Mouse (Mus musculus): ENCODE measurements at regions not wholly inside any gene's neighbourhood (a gene's known extent, or its start where the extent isn't known, plus 50 kb on each side); places are given as distances from the start of the nearest gene placed in this dataset.

GRCm38 (mm10) chr14:113112320-113112719, 202.1 kb upstream of the Tpm3-rs7 start:
- Histone ChIP-seq H3K36me3 (ENCODE audit: insufficient read depth, low read length) (no peaks in the 10 kb centered on the region), H3K9ac (replicated peaks; ENCODE audit: low read length) (no peak overlapping the region), H3K27ac (no peak overlapping the region), H3K4me3 (ENCODE audit: low read length) (no peak overlapping the region), H3K4me2 (ENCODE audit: low read depth, low read length) (no peak overlapping the region), H3K27me3 (ENCODE audit: insufficient read depth, low read length) (no peaks in the 10 kb centered on the region), H3K4me1 (ENCODE audit: insufficient read depth, low read length) (no peaks in the 10 kb centered on the region), H3K9me3 (ENCODE audit: low read length) (no peaks in the 10 kb centered on the region)
- 97% methylated on average over 1 of the region's 1 CpGs for WGBS
- ATAC-seq (no peak), DNase-seq (ENCODE audit: low spot score) (no peak)
- no peak for TF ChIP-seq CTCF (IDR thresholded peaks at IDR 0.05; ENCODE audit: low read depth)

GRCm38 (mm10) chr14:113138823-113139222, 175.6 kb upstream of the Tpm3-rs7 start:
- WGBS, result 96% methylated on average over 2 of the region's 2 CpGs
- H3K36me3 ChIP-seq (ENCODE audit: insufficient read depth, low read length), result no peaks in the 10 kb centered on the region
- H3K4me1 ChIP-seq (ENCODE audit: insufficient read depth, low read length), result no peaks in the 10 kb centered on the region
- no peak for TF ChIP-seq CTCF (IDR thresholded peaks at IDR 0.05; ENCODE audit: low read depth)
- ATAC-seq, result no peak
- DNase-seq (ENCODE audit: low spot score), result no peak
- no peak overlapping the region for H3K9ac ChIP-seq (replicated peaks; ENCODE audit: low read length)
- no peak overlapping the region for H3K4me2 ChIP-seq (ENCODE audit: low read depth, low read length)
- H3K4me3 ChIP-seq (ENCODE audit: low read length), result no peak overlapping the region
- no peak overlapping the region for H3K27ac ChIP-seq
- H3K9me3 ChIP-seq (ENCODE audit: low read length), result no peaks in the 10 kb centered on the region
- no peaks in the 10 kb centered on the region for H3K27me3 ChIP-seq (ENCODE audit: insufficient read depth, low read length)

- no peaks in the 10 kb centered on the region for H3K4me1 ChIP-seq (ENCODE audit: insufficient read depth, low read length)
- ATAC-seq (no peak), DNase-seq (ENCODE audit: low spot score) (no peak)
- no peak overlapping the region for H3K4me2 ChIP-seq (ENCODE audit: low read depth, low read length)
- no peak overlapping the region for H3K27ac ChIP-seq
- H3K27me3 ChIP-seq (ENCODE audit: insufficient read depth, low read length), result no peaks in the 10 kb centered on the region
- no peaks in the 10 kb centered on the region for H3K9me3 ChIP-seq (ENCODE audit: low read length)
- H3K9ac ChIP-seq (replicated peaks; ENCODE audit: low read length), result no peak overlapping the region
- H3K4me3 ChIP-seq (ENCODE audit: low read length), result no peak overlapping the region
- 91% methylated on average over 2 of the region's 2 CpGs for WGBS
- no peak for TF ChIP-seq CTCF (IDR thresholded peaks at IDR 0.05; ENCODE audit: low read depth)
- no peaks in the 10 kb centered on the region for H3K36me3 ChIP-seq (ENCODE audit: insufficient read depth, low read length)
Observed at GRCm38 (mm10) chr14:113168584-113168983, 145.8 kb upstream of the Tpm3-rs7 start.

DNA sequence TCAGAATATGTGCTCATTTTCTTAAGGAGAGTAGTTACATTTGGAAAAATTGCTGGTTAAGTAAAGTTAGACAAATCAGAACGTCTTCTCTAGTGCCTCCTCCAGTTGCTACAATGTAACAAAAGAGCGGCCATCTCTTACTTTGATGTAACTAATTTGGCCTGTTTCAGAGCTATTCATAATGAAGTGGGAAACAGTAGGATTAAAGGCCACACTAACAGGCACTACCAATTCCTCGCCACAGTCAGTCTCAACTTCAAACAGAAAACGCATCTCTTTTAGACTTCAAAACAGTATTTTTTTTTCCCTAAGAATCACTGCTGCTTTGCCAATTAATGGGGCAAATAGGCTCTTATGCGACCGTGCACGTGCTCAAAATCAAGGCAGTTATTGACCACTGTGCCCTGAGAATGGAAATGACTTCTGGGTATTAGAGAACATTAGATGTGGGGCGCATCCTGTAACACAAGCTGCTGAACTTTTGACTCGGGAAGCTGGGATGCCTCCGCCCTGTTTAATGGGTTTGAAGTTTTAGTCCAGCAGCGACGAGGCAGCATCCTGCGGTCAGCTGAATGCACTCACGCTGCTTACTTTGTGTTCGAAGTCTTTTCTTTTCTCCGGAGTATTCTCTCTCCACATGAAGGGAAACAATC, 131.9 kb upstream of the Tpm3-rs7 start:
- no peak for ATAC-seq
- H3K27me3 ChIP-seq (ENCODE audit: insufficient read depth, low read length), result no peaks in the 10 kb centered on the region
- no peaks in the 10 kb centered on the region for H3K4me1 ChIP-seq (ENCODE audit: insufficient read depth, low read length)
- no peak overlapping the region for H3K9ac ChIP-seq (replicated peaks; ENCODE audit: low read length)
- no peak for TF ChIP-seq CTCF (IDR thresholded peaks at IDR 0.05; ENCODE audit: low read depth)
- H3K9me3 ChIP-seq (ENCODE audit: low read length), result no peaks in the 10 kb centered on the region
- no peak overlapping the region; the same call in 1 of the 2 replicates for H3K4me3 ChIP-seq (ENCODE audit: low read length)
- H3K27ac ChIP-seq, result no peak overlapping the region
- 8% methylated on average over 16 of the region's 16 CpGs for WGBS
- H3K4me2 ChIP-seq (ENCODE audit: low read depth, low read length), result peak overlapping the region; percentile 45
- H3K36me3 ChIP-seq (ENCODE audit: insufficient read depth, low read length), result no peaks in the 10 kb centered on the region
- DNase-seq (ENCODE audit: low spot score), result peak; percentile 16

DNA sequence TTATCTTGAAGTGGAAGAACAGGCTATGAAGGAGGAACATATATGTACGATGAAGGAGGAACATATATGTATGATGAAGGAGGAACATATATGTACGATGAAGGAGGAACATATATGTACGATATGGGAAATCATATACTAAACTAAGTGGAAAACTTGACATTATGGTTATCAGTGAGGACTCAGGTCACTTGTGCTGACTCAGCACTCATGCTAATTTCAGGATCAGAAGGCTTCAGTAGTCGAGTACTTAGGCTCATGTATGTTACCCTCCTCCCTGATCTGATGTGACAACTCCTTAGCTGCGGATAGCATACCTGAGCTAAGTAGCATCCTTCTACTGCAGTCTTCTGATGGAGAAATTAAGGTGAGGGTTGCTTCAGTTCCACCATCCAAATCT, 102.4 kb upstream of the Tpm3-rs7 start:
- no peak for TF ChIP-seq CTCF (IDR thresholded peaks at IDR 0.05; ENCODE audit: low read depth)
- H3K36me3 ChIP-seq (ENCODE audit: insufficient read depth, low read length), result no peaks in the 10 kb centered on the region
- H3K4me2 ChIP-seq (ENCODE audit: low read depth, low read length), result no peak overlapping the region
- ATAC-seq (no peak), DNase-seq (ENCODE audit: low spot score) (no peak)
- H3K9me3 ChIP-seq (ENCODE audit: low read length), result no peaks in the 10 kb centered on the region
- WGBS, result 91% methylated on average over 5 of the region's 5 CpGs
- no peaks in the 10 kb centered on the region for H3K4me1 ChIP-seq (ENCODE audit: insufficient read depth, low read length)
- no peak overlapping the region for H3K4me3 ChIP-seq (ENCODE audit: low read length)
- no peaks in the 10 kb centered on the region for H3K27me3 ChIP-seq (ENCODE audit: insufficient read depth, low read length)
- H3K27ac ChIP-seq, result no peak overlapping the region
- no peak overlapping the region for H3K9ac ChIP-seq (replicated peaks; ENCODE audit: low read length)
